Mouse (Mus musculus): ENCODE measurements at regions not wholly inside any gene's neighbourhood (a gene's known extent, or its start where the extent isn't known, plus 50 kb on each side); places are given as distances from the start of the nearest gene placed in this dataset.

GRCm38 (mm10) chr15:61503436-61503835, 580.6 kb upstream of the A1bg start:
- Histone ChIP-seq H3K27ac (ENCODE audit: poor library complexity, severe bottlenecking) (no peak overlapping the region), H3K4me2 (no peak overlapping the region), H3K36me3 (no peaks in the 10 kb centered on the region), H3K4me1 (replicated peaks) (no peaks in the 10 kb centered on the region), H3K9ac (no peak overlapping the region), H3K4me3 (no peak overlapping the region), H3K27me3 (replicated peaks) (no peaks in the 10 kb centered on the region), H3K9me3 (replicated peaks) (no peaks in the 10 kb centered on the region)
- 73% methylated on average over 7 of the region's 7 CpGs for WGBS
- no peak for ATAC-seq (ENCODE audit: insufficient number of reproducible peaks, low FRiP score)

GRCm38 (mm10) chr15:61489731-61490130, 566.9 kb upstream of the A1bg start:
- no peak for ATAC-seq (ENCODE audit: insufficient number of reproducible peaks, low FRiP score)
- Histone ChIP-seq H3K9ac (no peak overlapping the region), H3K27ac (ENCODE audit: poor library complexity, severe bottlenecking) (no peak overlapping the region), H3K27me3 (replicated peaks) (no peaks in the 10 kb centered on the region), H3K4me3 (no peak overlapping the region), H3K36me3 (no peaks in the 10 kb centered on the region), H3K9me3 (replicated peaks) (no peaks in the 10 kb centered on the region), H3K4me1 (replicated peaks) (no peaks in the 10 kb centered on the region), H3K4me2 (no peak overlapping the region)
- WGBS: 73% methylated on average over 4 of the region's 4 CpGs

- no peak for ATAC-seq (ENCODE audit: insufficient number of reproducible peaks, low FRiP score)
- Histone ChIP-seq H3K9me3 (replicated peaks) (no peaks in the 10 kb centered on the region), H3K4me2 (no peak overlapping the region), H3K36me3 (no peaks in the 10 kb centered on the region), H3K9ac (no peak overlapping the region), H3K4me1 (replicated peaks) (no peaks in the 10 kb centered on the region; the same call in 1 of the 2 replicates), H3K27me3 (replicated peaks) (no peaks in the 10 kb centered on the region), H3K4me3 (no peak overlapping the region), H3K27ac (ENCODE audit: poor library complexity, severe bottlenecking) (no peak overlapping the region)
- 25% methylated on average over 7 of the region's 7 CpGs for WGBS
Observed at GRCm38 (mm10) chr15:61481861-61482260, 559.0 kb upstream of the A1bg start.

- H3K4me3 ChIP-seq: no peak overlapping the region
- H3K9me3 ChIP-seq (replicated peaks): no peaks in the 10 kb centered on the region
- no peak overlapping the region for H3K4me2 ChIP-seq
- ATAC-seq (ENCODE audit: insufficient number of reproducible peaks, low FRiP score): no peak
- no peak overlapping the region for H3K27ac ChIP-seq (ENCODE audit: poor library complexity, severe bottlenecking)
- H3K36me3 ChIP-seq: no peaks in the 10 kb centered on the region
- WGBS: 43% methylated on average over 1 of the region's 1 CpGs
- no peaks in the 10 kb centered on the region for H3K4me1 ChIP-seq (replicated peaks)
- H3K9ac ChIP-seq: no peak overlapping the region
- H3K27me3 ChIP-seq (replicated peaks): no peaks in the 10 kb centered on the region
Observed at GRCm38 (mm10) chr15:61473900-61474299, 551.1 kb upstream of the A1bg start.

- Histone ChIP-seq H3K27ac (ENCODE audit: poor library complexity, severe bottlenecking) (no peak overlapping the region), H3K4me3 (no peak overlapping the region), H3K9me3 (replicated peaks) (no peaks in the 10 kb centered on the region), H3K27me3 (replicated peaks) (no peaks in the 10 kb centered on the region), H3K4me1 (replicated peaks) (no peaks in the 10 kb centered on the region), H3K9ac (no peak overlapping the region), H3K36me3 (no peaks in the 10 kb centered on the region), H3K4me2 (no peak overlapping the region)
- 78% methylated on average over 5 of the region's 5 CpGs for WGBS
- ATAC-seq (ENCODE audit: insufficient number of reproducible peaks, low FRiP score): no peak
Observed at GRCm38 (mm10) chr15:61455042-61455441, 532.2 kb upstream of the A1bg start.

GRCm38 (mm10) chr15:61454350-61454671, 531.5 kb upstream of the A1bg start:
- Histone ChIP-seq H3K36me3 (no peaks in the 10 kb centered on the region), H3K27ac (ENCODE audit: poor library complexity, severe bottlenecking) (no peak overlapping the region), H3K4me3 (no peak overlapping the region), H3K9ac (no peak overlapping the region), H3K4me2 (no peak overlapping the region), H3K27me3 (replicated peaks) (no peaks in the 10 kb centered on the region), H3K9me3 (replicated peaks) (no peaks in the 10 kb centered on the region), H3K4me1 (replicated peaks) (no peaks in the 10 kb centered on the region)
- WGBS: 76% methylated on average over 1 of the region's 1 CpGs
- ATAC-seq (ENCODE audit: insufficient number of reproducible peaks, low FRiP score): no peak

- no peak for ATAC-seq (ENCODE audit: insufficient number of reproducible peaks, low FRiP score)
- no peaks in the 10 kb centered on the region for H3K36me3 ChIP-seq
- 68% methylated on average over 5 of the region's 5 CpGs for WGBS
- no peaks in the 10 kb centered on the region for H3K27me3 ChIP-seq (replicated peaks)
- H3K4me2 ChIP-seq: no peak overlapping the region
- no peaks in the 10 kb centered on the region for H3K9me3 ChIP-seq (replicated peaks)
- H3K4me1 ChIP-seq (replicated peaks): no peaks in the 10 kb centered on the region
- no peak overlapping the region for H3K27ac ChIP-seq (ENCODE audit: poor library complexity, severe bottlenecking)
- H3K4me3 ChIP-seq: no peak overlapping the region
- no peak overlapping the region for H3K9ac ChIP-seq
Observed at GRCm38 (mm10) chr15:61453656-61454349, 531.0 kb upstream of the A1bg start.

GRCm38 (mm10) chr15:61450217-61450616, 527.4 kb upstream of the A1bg start:
- 36% methylated on average over 3 of the region's 3 CpGs for WGBS
- no peak overlapping the region for H3K4me3 ChIP-seq

GRCm38 (mm10) chr15:61448482-61448881, 525.7 kb upstream of the A1bg start:
- H3K9ac ChIP-seq: no peak overlapping the region
- no peaks in the 10 kb centered on the region for H3K9me3 ChIP-seq (replicated peaks)
- no peak overlapping the region for H3K4me3 ChIP-seq
- ATAC-seq (ENCODE audit: insufficient number of reproducible peaks, low FRiP score): no peak
- no peak overlapping the region for H3K4me2 ChIP-seq
- H3K4me1 ChIP-seq (replicated peaks): no peaks in the 10 kb centered on the region
- H3K27ac ChIP-seq (ENCODE audit: poor library complexity, severe bottlenecking): no peak overlapping the region
- H3K27me3 ChIP-seq (replicated peaks): no peaks in the 10 kb centered on the region
- 86% methylated on average over 2 of the region's 2 CpGs for WGBS
- H3K36me3 ChIP-seq: no peaks in the 10 kb centered on the region

More at GRCm38 (mm10) chr15:61450217-61450616, 527.4 kb upstream of the A1bg start:
- ATAC-seq (ENCODE audit: insufficient number of reproducible peaks, low FRiP score): no peak
- H3K9ac ChIP-seq: no peak overlapping the region
- no peaks in the 10 kb centered on the region for H3K9me3 ChIP-seq (replicated peaks)
- no peaks in the 10 kb centered on the region for H3K4me1 ChIP-seq (replicated peaks)
- H3K27ac ChIP-seq (ENCODE audit: poor library complexity, severe bottlenecking): no peak overlapping the region
- H3K36me3 ChIP-seq: no peaks in the 10 kb centered on the region
- H3K4me2 ChIP-seq: no peak overlapping the region
- H3K27me3 ChIP-seq (replicated peaks): no peaks in the 10 kb centered on the region

- H3K4me1 ChIP-seq (replicated peaks): no peaks in the 10 kb centered on the region
- no peak overlapping the region for H3K4me2 ChIP-seq
- H3K36me3 ChIP-seq: no peaks in the 10 kb centered on the region
- H3K4me3 ChIP-seq: no peak overlapping the region
- no peak overlapping the region for H3K9ac ChIP-seq
- H3K27me3 ChIP-seq (replicated peaks): no peaks in the 10 kb centered on the region
- no peak overlapping the region for H3K27ac ChIP-seq (ENCODE audit: poor library complexity, severe bottlenecking)
- 79% methylated on average over 4 of the region's 4 CpGs for WGBS
- ATAC-seq (ENCODE audit: insufficient number of reproducible peaks, low FRiP score): no peak
- H3K9me3 ChIP-seq (replicated peaks): no peaks in the 10 kb centered on the region
Observed at GRCm38 (mm10) chr15:61446053-61446840, 523.4 kb upstream of the A1bg start.

GRCm38 (mm10) chr15:61441734-61442398, 519.1 kb upstream of the A1bg start:
- H3K36me3 ChIP-seq: no peaks in the 10 kb centered on the region
- no peak for ATAC-seq (ENCODE audit: insufficient number of reproducible peaks, low FRiP score)
- no peak overlapping the region for H3K4me2 ChIP-seq
- no peak overlapping the region for H3K4me3 ChIP-seq
- no peak overlapping the region for H3K9ac ChIP-seq
- no peaks in the 10 kb centered on the region for H3K27me3 ChIP-seq (replicated peaks)
- no peak overlapping the region for H3K27ac ChIP-seq (ENCODE audit: poor library complexity, severe bottlenecking)
- WGBS: 70% methylated on average over 4 of the region's 4 CpGs
- no peaks in the 10 kb centered on the region for H3K4me1 ChIP-seq (replicated peaks)
- no peaks in the 10 kb centered on the region for H3K9me3 ChIP-seq (replicated peaks)
